Mouse (Mus musculus) ovary, postnatal 14 days (tissue): ENCODE results near the gene Dock3.
"Not testable (repeated sequence)": the region's sequence is repeated elsewhere in the genome, so short reads cannot be mapped to it uniquely, and the experiment has no call there.

ENCODE experiments used
- DNase-seq: peaks from one replicate; pipeline ENCODE4 v3.0.0; 2022; ENCODE audit warnings: low spot score

The Dock3 gene

GRCm38 (mm10) chr9:107255596-107255995 is 23.9 kb upstream of the Dock3 start:
- no peak for DNase-seq

DNA sequence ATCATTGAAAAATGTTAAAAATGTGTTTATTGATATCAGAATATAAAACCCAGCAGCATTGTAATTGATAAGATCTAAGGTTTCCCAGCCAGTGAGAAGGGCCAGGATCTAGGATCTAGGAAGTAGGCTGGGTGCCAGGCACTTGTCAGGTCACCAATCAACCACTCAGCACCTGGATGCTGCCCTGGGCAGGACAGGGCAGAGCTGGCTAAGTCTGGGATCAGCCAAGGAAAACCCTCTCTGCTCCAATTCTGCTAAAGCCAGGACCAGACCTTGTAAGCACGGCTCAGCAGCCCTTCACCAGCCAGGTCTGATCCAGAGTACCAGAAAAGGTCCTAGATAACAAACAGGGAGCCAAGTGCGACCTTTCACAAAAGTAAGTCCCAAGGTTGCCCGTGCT is 23.2 kb upstream of the Dock3 start:
- DNase-seq, result no peak

GRCm38 (mm10) chr9:107254476-107254875 is 22.8 kb upstream of the Dock3 start:
- no peak for DNase-seq

GRCm38 (mm10) chr9:107252164-107252563 is 20.5 kb upstream of the Dock3 start:
- DNase-seq, result no peak

GRCm38 (mm10) chr9:107250416-107251337 is 19.0 kb upstream of the Dock3 start:
- DNase-seq, result no peak

- DNase-seq, result no peak
Measured at GRCm38 (mm10) chr9:107249154-107249553, 17.4 kb upstream of the Dock3 start.

GRCm38 (mm10) chr9:107246170-107246569 is 14.5 kb upstream of the Dock3 start:
- DNase-seq, result no peak

- no peak for DNase-seq
Measured at GRCm38 (mm10) chr9:107245311-107245710, 13.6 kb upstream of the Dock3 start.

DNA sequence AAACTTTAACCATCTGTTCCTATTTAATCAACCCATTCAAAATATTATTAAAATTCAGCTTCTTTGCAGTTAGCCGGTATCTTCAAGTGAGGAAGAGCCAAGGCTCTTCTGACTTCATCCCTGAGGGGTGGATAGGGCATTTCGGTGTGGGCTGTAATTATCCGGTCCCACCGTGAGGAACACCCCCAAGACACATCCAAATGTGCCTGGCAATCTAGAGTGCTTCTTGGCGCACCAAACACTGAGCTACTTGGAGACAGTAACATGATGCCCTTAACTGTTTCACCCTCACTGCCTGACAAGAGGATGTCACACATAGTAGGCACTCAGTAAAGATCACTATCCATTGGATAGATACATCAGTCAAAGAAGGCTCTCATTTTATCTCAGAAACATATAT is 4.4 kb upstream of the Dock3 start:
- DNase-seq, result no peak

- no peak for DNase-seq
Measured at GRCm38 (mm10) chr9:107235261-107235660, 3.6 kb upstream of the Dock3 start.

DNA sequence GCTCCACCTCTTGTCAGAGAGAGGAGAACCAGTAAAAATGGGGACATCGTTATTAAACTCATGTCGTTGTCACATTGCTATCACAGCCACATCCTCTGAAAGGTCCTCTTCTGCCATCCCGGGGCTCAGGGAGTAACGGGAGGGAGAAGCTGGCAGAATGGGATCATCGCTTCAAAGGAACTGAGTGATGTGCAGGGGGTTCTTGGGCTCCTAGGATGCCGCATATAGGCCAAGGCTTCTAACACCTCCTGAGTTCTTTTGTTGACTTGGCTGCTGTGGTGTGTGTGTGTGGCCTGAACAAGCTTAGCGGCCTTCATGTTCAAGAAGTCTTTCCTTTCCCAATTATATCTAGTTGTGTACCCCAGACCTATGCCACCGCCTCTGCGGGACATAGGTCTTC is 431 bp upstream of the Dock3 start:
- no peak for DNase-seq

DNA sequence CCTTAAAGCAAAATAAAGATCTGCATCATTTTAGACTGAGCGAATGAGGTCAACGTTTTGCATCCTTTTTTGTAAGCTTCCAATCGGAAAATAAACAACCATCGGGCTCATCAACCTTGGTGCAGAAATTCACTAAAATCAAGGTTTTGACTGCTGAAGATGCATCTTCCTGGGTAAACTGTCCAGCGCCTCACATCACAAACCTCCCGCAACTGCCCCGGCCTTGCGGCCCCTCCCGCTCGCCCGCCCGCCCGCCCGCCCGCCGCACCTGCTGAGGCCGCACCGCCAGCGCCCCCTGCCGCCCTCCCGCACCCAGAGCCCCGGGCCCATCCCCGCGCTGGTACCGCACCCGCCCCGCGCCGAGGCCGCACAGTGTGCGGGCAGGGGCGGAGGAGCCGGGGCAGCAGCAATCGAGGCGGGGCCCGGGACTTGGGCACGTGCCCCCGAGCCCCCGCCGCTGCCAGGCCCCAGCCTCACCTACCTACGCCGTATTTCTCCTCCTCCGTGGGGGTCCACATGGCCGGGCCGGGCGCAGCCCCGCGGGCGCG is 644 bp downstream of the Dock3 start:
- DNase-seq, result no peak

- DNase-seq, result no peak
Measured at GRCm38 (mm10) chr9:107224597-107224996, 7.1 kb downstream of the Dock3 start.

GRCm38 (mm10) chr9:107174831-107175230 is 56.9 kb downstream of the Dock3 start:
- DNase-seq, result not testable (repeated sequence)

DNA sequence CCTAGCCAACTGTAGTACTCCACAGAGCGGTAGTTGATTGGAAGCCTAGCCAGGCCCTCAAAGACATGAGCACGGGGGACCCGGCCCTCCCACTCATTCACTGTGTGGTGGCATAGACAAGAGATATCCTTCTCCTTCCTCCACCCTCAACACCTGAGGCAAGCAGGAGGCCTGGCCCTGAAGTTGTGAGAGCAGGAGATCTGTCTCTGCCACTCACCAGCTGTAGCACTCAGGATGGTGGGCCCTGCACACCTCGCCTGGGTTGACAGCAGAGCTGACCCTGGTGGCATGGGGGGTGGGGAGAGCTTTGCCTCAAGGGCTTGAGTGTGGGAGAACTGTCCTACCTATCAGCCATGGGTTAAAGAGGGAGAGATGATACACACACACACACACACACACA is 65.9 kb downstream of the Dock3 start:
- no peak for DNase-seq

- no peak for DNase-seq
Measured at GRCm38 (mm10) chr9:107164825-107165224, 66.9 kb downstream of the Dock3 start.

DNA sequence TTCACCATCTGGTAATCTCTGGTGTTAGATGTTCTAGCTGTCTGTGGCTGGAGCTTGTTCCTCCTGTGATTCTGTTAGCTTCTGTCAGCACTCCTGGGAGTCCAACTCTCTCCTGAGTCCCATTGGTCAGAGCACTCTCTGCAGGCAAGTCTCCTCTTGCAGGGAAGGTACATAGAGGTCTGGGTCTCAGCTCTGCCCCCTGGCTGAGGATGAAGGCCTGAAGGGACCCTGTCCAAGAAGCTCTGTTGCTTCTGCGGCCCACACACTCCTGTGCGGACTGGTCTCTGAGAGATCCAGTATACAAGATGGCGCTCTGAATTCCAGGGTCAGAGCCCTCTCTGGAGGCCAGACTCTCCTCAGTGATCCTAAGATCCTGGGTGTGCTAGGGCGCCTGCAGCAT is 75.3 kb downstream of the Dock3 start:
- not testable (repeated sequence) for DNase-seq

GRCm38 (mm10) chr9:107112791-107113190 is 118.9 kb downstream of the Dock3 start:
- peak; percentile 2 for DNase-seq

GRCm38 (mm10) chr9:107112056-107112455 is 119.7 kb downstream of the Dock3 start:
- no peak for DNase-seq

- DNase-seq, result no peak
Measured at GRCm38 (mm10) chr9:107099487-107099886, 132.2 kb downstream of the Dock3 start.

GRCm38 (mm10) chr9:107089451-107089850 is 142.3 kb downstream of the Dock3 start:
- DNase-seq, result not testable (repeated sequence)

DNA sequence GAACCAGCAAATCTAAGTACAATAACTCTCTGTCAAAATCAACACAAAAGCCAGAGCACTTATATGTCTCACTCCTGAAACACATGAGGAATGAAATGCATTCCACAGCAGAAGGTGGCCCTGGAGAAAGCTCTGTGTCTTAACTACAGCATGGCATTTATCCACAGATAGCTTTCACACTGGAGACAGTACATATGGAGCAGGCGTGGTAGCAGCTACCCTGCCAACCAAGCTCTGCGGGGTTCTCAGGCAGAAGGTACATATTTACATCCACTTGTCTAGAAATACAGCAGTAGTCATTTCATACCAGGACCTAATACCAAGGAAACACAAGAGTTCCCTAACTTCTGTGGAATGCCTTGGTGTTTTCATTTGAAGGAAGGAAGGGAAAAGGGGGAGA is 144.2 kb downstream of the Dock3 start:
- no peak for DNase-seq

DNA sequence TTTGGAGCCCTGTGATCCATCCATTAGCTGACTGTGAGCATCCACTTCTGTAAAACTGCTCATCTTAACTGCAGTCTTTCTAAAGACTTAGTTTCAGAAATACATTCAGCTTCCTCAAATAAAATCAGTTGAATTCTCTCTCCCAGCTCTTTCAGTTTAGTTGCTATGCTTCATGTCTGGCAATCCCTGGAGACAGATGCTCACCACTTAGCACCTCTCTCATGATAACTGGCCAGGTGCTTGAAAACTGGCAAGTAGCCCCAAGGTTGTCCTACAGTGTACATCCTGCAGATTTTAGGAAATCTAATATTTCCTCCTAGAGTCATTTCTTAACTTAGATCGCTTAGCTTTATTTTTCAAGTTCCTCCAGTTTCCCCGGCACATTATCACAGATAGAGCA is 193.8 kb downstream of the Dock3 start:
- DNase-seq, result no peak

DNA sequence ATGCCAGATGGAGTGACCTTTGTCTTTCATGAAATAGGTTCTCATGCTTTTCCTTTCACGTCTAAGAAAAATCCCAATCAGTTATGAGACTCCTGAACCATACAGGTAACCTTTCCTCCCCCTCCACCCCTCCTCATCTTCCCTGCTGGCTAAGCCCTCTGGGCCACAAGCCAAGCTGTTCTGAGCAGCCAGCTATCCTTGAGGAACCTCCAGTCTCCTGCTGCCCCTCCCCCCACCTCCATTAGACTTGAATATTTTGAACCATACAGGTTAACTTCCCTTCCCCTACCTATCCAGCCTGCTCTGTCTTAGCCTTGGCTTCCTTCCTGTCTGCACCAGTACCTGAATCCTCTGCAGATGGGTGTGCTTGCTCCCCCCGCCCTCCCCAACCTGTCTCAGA is 204.1 kb downstream of the Dock3 start:
- no peak for DNase-seq
